Mouse (Mus musculus): ENCODE data around the gene Adcyap1r1.

DNA sequence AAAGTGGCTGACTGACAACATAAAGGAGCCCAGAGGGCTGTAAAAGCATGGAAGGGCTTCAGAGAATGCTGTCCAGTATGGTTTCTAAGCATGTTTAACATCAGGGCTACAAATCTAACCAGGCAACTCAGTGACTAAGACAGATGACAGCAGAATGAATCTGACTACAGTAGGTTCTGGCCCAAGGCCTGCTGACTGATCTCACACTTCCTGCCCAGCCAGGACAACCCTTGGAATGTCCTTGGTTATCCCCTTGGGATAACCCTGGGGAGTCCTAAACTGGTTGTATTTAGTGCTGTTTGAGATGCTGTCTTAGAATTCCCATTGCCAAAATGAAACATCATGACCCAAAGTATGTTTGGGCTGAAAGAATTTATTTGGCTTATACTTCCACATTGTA lies 19.7 kb upstream of the Adcyap1r1 start:
- TF ChIP-seq ZNF384 (IDR thresholded peaks at IDR 0.05; ENCODE audit: low read depth, low read length) (no peak), ZC3H11A (IDR thresholded peaks at IDR 0.05; ENCODE audit: borderline replicate concordance, low read depth, low read length) (no peak), HCFC1 (IDR thresholded peaks at IDR 0.05; ENCODE audit: borderline replicate concordance, insufficient read depth, low read length) (no peak)

Measured in ES-E14 (cell line).